Mouse (Mus musculus) cerebellum, adult (tissue): ENCODE results near the gene Coro7.
"Not testable (repeated sequence)": the region's sequence is repeated elsewhere in the genome, so short reads cannot be mapped to it uniquely, and the experiment has no call there.

Experiments
- ATAC-seq: cut with Nextera tagmentation; 2 replicates; pipeline ENCODE4 v1.9.2; 2017; ENCODE audit warnings: mild to moderate bottlenecking, moderate library complexity, mixed read lengths; ENCODE audit not compliant: insufficient number of reproducible peaks, low FRiP score, low TSS enrichment

Coro7 gene

GRCm38 (mm10) chr16:4683193-4683580 lies 3.6 kb upstream of the Coro7 start:
- ATAC-seq: no peak

- ATAC-seq: no peak
Measured at GRCm38 (mm10) chr16:4682628-4683179, 3.1 kb upstream of the Coro7 start.

- not testable (repeated sequence) for ATAC-seq
Measured at GRCm38 (mm10) chr16:4680922-4681455, 1.4 kb upstream of the Coro7 start.

- no peak for ATAC-seq
Measured at GRCm38 (mm10) chr16:4678080-4678479, 1.5 kb downstream of the Coro7 start.

- no peak for ATAC-seq
Measured at GRCm38 (mm10) chr16:4676836-4677235, 2.7 kb downstream of the Coro7 start.

GRCm38 (mm10) chr16:4674091-4674490 lies 5.5 kb downstream of the Coro7 start:
- ATAC-seq: no peak

- ATAC-seq: no peak
Measured at GRCm38 (mm10) chr16:4670317-4670716, 9.3 kb downstream of the Coro7 start.

GRCm38 (mm10) chr16:4667190-4667808 lies 12.3 kb downstream of the Coro7 start:
- peak; percentile 85 for ATAC-seq

GRCm38 (mm10) chr16:4665726-4666125 lies 13.9 kb downstream of the Coro7 start:
- ATAC-seq: no peak

- ATAC-seq: no peak
Measured at GRCm38 (mm10) chr16:4663806-4664205, 15.8 kb downstream of the Coro7 start.

- ATAC-seq: no peak
Measured at GRCm38 (mm10) chr16:4661605-4662004, 18.0 kb downstream of the Coro7 start.

- no peak for ATAC-seq
Measured at GRCm38 (mm10) chr16:4659326-4659725, 20.3 kb downstream of the Coro7 start.

- no peak for ATAC-seq
Measured at GRCm38 (mm10) chr16:4658781-4659245, 20.8 kb downstream of the Coro7 start.

- ATAC-seq: no peak
Measured at GRCm38 (mm10) chr16:4656571-4657081, 23.0 kb downstream of the Coro7 start.

- no peak for ATAC-seq
Measured at GRCm38 (mm10) chr16:4655764-4656570, 23.6 kb downstream of the Coro7 start.

- no peak for ATAC-seq
Measured at GRCm38 (mm10) chr16:4655251-4655734, 24.3 kb downstream of the Coro7 start.

- no peak for ATAC-seq
Measured at GRCm38 (mm10) chr16:4654706-4655105, 24.9 kb downstream of the Coro7 start.

GRCm38 (mm10) chr16:4652707-4653416 lies 26.7 kb downstream of the Coro7 start:
- peak; percentile 84 for ATAC-seq

GRCm38 (mm10) chr16:4651624-4652023 lies 28.0 kb downstream of the Coro7 start:
- ATAC-seq: no peak

GRCm38 (mm10) chr16:4651081-4651480 lies 28.5 kb downstream of the Coro7 start:
- no peak for ATAC-seq
